Mouse (Mus musculus): ENCODE measurements around the gene Lrrc74a. TPM values are rescaled to one million over a fixed set of nuclear protein-coding genes. Genes with fewer than 3 reads are reported as not detected.

Gene Lrrc74a
- polyA plus RNA-seq, 1 experiment from 2014 or later = not detected

- Histone ChIP-seq H3K9me3 (no peaks in the 10 kb centered on the region), H3K4me1 (replicated peaks) (peaks cover 83% of the 10 kb centered on the region), H3K36me3 (no peaks in the 10 kb centered on the region), H3K4me3 (no peak overlapping the region), H3K4me2 (no peak overlapping the region), H3K27me3 (no peaks in the 10 kb centered on the region), H3K27ac (replicated peaks) (peak overlapping the region; percentile 99), H3K9ac (peak overlapping the region; percentile 1; the same call in 1 of the 2 replicates)
- 79% methylated on average over 4 of the region's 4 CpGs for WGBS
- no peak for ATAC-seq (ENCODE audit: low read depth)
Observed at GRCm38 (mm10) chr12:86808856-86809255, 74.7 kb downstream of the Lrrc74a start.

GRCm38 (mm10) chr12:86810040-86810439 is 75.9 kb downstream of the Lrrc74a start:
- Histone ChIP-seq H3K36me3 (no peaks in the 10 kb centered on the region), H3K4me3 (no peak overlapping the region), H3K4me2 (no peak overlapping the region), H3K27ac (replicated peaks) (peak overlapping the region; percentile 69), H3K9ac (no peak overlapping the region), H3K4me1 (replicated peaks) (peaks cover 82% of the 10 kb centered on the region), H3K9me3 (no peaks in the 10 kb centered on the region), H3K27me3 (no peaks in the 10 kb centered on the region)
- no peak for ATAC-seq (ENCODE audit: low read depth)
- WGBS = 89% methylated on average over 1 of the region's 1 CpGs

- H3K27me3 ChIP-seq = no peaks in the 10 kb centered on the region
- H3K9me3 ChIP-seq = no peaks in the 10 kb centered on the region
- no peak overlapping the region for H3K4me2 ChIP-seq
- WGBS = 65% methylated on average over 11 of the region's 11 CpGs
- H3K4me1 ChIP-seq (replicated peaks) = peaks cover 82% of the 10 kb centered on the region
- H3K36me3 ChIP-seq = no peaks in the 10 kb centered on the region
- peak overlapping the region; percentile 43 for H3K9ac ChIP-seq
- peak overlapping the region; percentile 69 for H3K27ac ChIP-seq (replicated peaks)
- H3K4me3 ChIP-seq = no peak overlapping the region
- ATAC-seq (ENCODE audit: low read depth) = no peak
Observed at GRCm38 (mm10) chr12:86810725-86811444, 76.7 kb downstream of the Lrrc74a start.

GRCm38 (mm10) chr12:86812782-86813181 is 78.6 kb downstream of the Lrrc74a start:
- H3K36me3 ChIP-seq = no peaks in the 10 kb centered on the region
- no peaks in the 10 kb centered on the region for H3K9me3 ChIP-seq
- H3K9ac ChIP-seq = peak overlapping the region; percentile 43; the same call in 1 of the 2 replicates
- no peak overlapping the region for H3K4me2 ChIP-seq
- H3K4me3 ChIP-seq = no peak overlapping the region
- H3K27ac ChIP-seq (replicated peaks) = peak overlapping the region; percentile 33; the same call in 1 of the 2 replicates
- WGBS = 77% methylated on average over 3 of the region's 3 CpGs
- no peak for ATAC-seq (ENCODE audit: low read depth)
- peaks cover 82% of the 10 kb centered on the region for H3K4me1 ChIP-seq (replicated peaks)
- H3K27me3 ChIP-seq = no peaks in the 10 kb centered on the region

Other genes with a start within 250 kb of the Lrrc74a start
- gene Vash1, start 55.7 kb upstream of the Lrrc74a start, polyA plus RNA-seq (2015; fragmentation: Nextera tagmentation; extraction: Ambion mirVana) = 30.6 and 34.0 TPM in 2 replicates
- gene Angel1, start 7.9 kb upstream of the Lrrc74a start, polyA plus RNA-seq (2015; fragmentation: Nextera tagmentation; extraction: Ambion mirVana) = 12.6 and 16.1 TPM in 2 replicates
- gene Irf2bpl, start 150.4 kb downstream of the Lrrc74a start, polyA plus RNA-seq (2015; fragmentation: Nextera tagmentation; extraction: Ambion mirVana) = 59.9 and 60.7 TPM in 2 replicates
- gene Cipc, start 212.7 kb downstream of the Lrrc74a start, polyA plus RNA-seq (2015; fragmentation: Nextera tagmentation; extraction: Ambion mirVana) = 39.2 and 45.6 TPM in 2 replicates

Measured in neural tube, embryonic 13.5 days (tissue).